ENCODE assay signal across 8 mouse cellular contexts in genomic region chrX:73672879-73673618, GRCm38 (mm10). TPM values are rescaled to one million over a fixed set of nuclear protein-coding genes. Genes with fewer than 3 reads are reported as not detected.
A peak's percentile ranks its signal among the peaks of the same experiment; 100 is the strongest.
DNase-seq lines count a peak whose midpoint lies in the region; ATAC-seq and TF ChIP-seq lines count a peak whose summit lies in the region.

Slc6a8 (plus strand) TSS chrX:73673150.

- TF ChIP-seq POLR2A in brain, embryonic 14.5 days (IDR thresholded peaks at IDR 0.05; ENCODE audit: borderline replicate concordance, extremely low read depth, insufficient read depth, insufficient read length, poor library complexity, severe bottlenecking) = peak; percentile 50; the same call in 1 of the 2 replicates

- peak; percentile 79 for ATAC-seq in forebrain, embryonic 13.5 days

- H3K4me1 ChIP-seq in forebrain, embryonic 13.5 days = peaks cover 15% of the 10 kb centered on the region; the same call in 1 of the 2 replicates

- H3K27me3 ChIP-seq in forebrain, embryonic 13.5 days = no peaks in the 10 kb centered on the region

- H3K9ac ChIP-seq in forebrain, embryonic 13.5 days = peak within 1 kb of the TSS; percentile 84

- H3K4me3 ChIP-seq in forebrain, embryonic 13.5 days = peak within 1 kb of the TSS; percentile 59

- peaks cover 18% of the 10 kb centered on the region for H3K36me3 ChIP-seq in forebrain, embryonic 13.5 days (ENCODE audit: poor library complexity, severe bottlenecking)

- no peaks in the 10 kb centered on the region for H3K9me3 ChIP-seq in forebrain, embryonic 13.5 days (replicated peaks)

- peak within 1 kb of the TSS; percentile 74 for H3K4me2 ChIP-seq in forebrain, embryonic 13.5 days

- WGBS in forebrain, embryonic 13.5 days = 25% methylated on average over 45 of the region's 72 CpGs
- 14% methylated on average over 57 of the region's 72 CpGs for WGBS in large intestine, adult 2 months

- peak; percentile 64 for DNase-seq in ES-CJ7 (ENCODE audit: low read depth, low spot score)
- peak; percentile 89 for DNase-seq in brain, embryonic 14.5 days (ENCODE audit: low read depth)
- peak; percentile 74 to 80 for DNase-seq in heart, postnatal 14 days
- no peak for DNase-seq in large intestine, adult 2 months (ENCODE audit: low read depth, low spot score)
- peak; percentile 69 to 74 for DNase-seq in lung, adult 18-20 months
- DNase-seq in retina, embryonic 14.5 days (ENCODE audit: low spot score) = peak; percentile 75
- no peak for DNase-seq in ovary, adult 18-20 months (ENCODE audit: low spot score)

- intact Hi-C loops in heart, postnatal 14 days (cut with DNase I) = loop anchor here (1.0 to 10.0 kb wide), 5 partner anchors 20 to 274 kb away; partner anchors contain the start of genes Arhgap4 and Naa10

- TF ChIP-seq CTCF in brain, embryonic 14.5 days (IDR thresholded peaks at IDR 0.05; ENCODE audit: borderline replicate concordance, extremely low read depth, insufficient read depth, insufficient read length) = no peak

- peak within 1 kb of the TSS; percentile 54; the same call in 1 of the 2 replicates for H3K27ac ChIP-seq in forebrain, embryonic 13.5 days

RNA-seq across cellular contexts. Expression of gene Slc6a8, which starts in this region (rescaled TPM):
- polyA plus RNA-seq in brain, embryonic 14.5 days (2012; rRNA removed) = 62.2 and 71.4 TPM in 2 replicates
- 6.2 and 6.4 TPM in 2 replicates for polyA plus RNA-seq in forebrain, embryonic 13.5 days (2015; fragmentation: Nextera tagmentation; extraction: Ambion mirVana)
- total RNA-seq in heart, postnatal 14 days (2021) = 100 to 1,000 TPM; 109 to 112 TPM
- 323 and 534 TPM in 2 replicates for polyA plus RNA-seq in large intestine, adult 2 months (2012; rRNA removed)

Comparison
In these comparisons a context has a peak if more than half of its experiments do, and no peak if none do; other contexts are left out.
1. DNase-seq: peak in ES-CJ7 (single experiment), brain, embryonic 14.5 days (single experiment), heart, postnatal 14 days (2 of 2), lung, adult 18-20 months (2 of 2) and retina, embryonic 14.5 days (single experiment); none in large intestine, adult 2 months (single experiment) and ovary, adult 18-20 months (single experiment).